In genomic region chr15:78934784-78935320, GRCm38 (mm10) we compare ENCODE assay signal across 7 mouse cellular contexts. TPM values are rescaled to one million over a fixed set of nuclear protein-coding genes. Genes with fewer than 3 reads are reported as not detected.
A peak's percentile ranks its signal among the peaks of the same experiment; 100 is the strongest.
DNase-seq lines count a peak whose midpoint lies in the region; ATAC-seq lines count a peak whose summit lies in the region.

TSS of gene Nol12 (plus strand) at chr15:78934933.

- DNase-seq in adrenal gland, postnatal 14 days: peak; percentile 87
- DNase-seq in embryonic facial prominence, embryonic 10.5 days (ENCODE audit: low spot score): peak; percentile 90
- peak; percentile 80 for DNase-seq in kidney, adult 11 months
- peak; percentile 90 for DNase-seq in limb, embryonic 11.5 days (ENCODE audit: low spot score)
- peak; percentile 96 for DNase-seq in midbrain, embryonic 14.5 days
- peak; percentile 65 to 79 for DNase-seq in spleen, adult 18-20 months

- peak; percentile 82 for ATAC-seq in granulocyte monocyte progenitor cell, adult 5-6 weeks (replicated peaks; ENCODE audit: poor library complexity, severe bottlenecking)
- peak; percentile 71 for ATAC-seq in limb, embryonic 11.5 days (ENCODE audit: insufficient number of reproducible peaks, low FRiP score, low TSS enrichment, low read depth)
- peak; percentile 91 for ATAC-seq in midbrain, embryonic 14.5 days (ENCODE audit: low FRiP score, low TSS enrichment)

- H3K4me3 ChIP-seq in embryonic facial prominence, embryonic 10.5 days: peak within 1 kb of the TSS; percentile 84
- H3K4me3 ChIP-seq in limb, embryonic 11.5 days (ENCODE audit: low read depth, low read length): peak within 1 kb of the TSS; percentile 80
- peak within 1 kb of the TSS; percentile 66 for H3K4me3 ChIP-seq in midbrain, embryonic 14.5 days (replicated peaks; ENCODE audit: low read depth, low read length)

- under 1% methylated on average over 42 of the region's 42 CpGs for WGBS in embryonic facial prominence, embryonic 10.5 days
- whole genome bisulfite sequencing in limb, embryonic 11.5 days: under 1% methylated on average over 42 of the region's 42 CpGs
- under 1% methylated on average over 42 of the region's 42 CpGs for WGBS in midbrain, embryonic 14.5 days

- peak within 1 kb of the TSS; percentile 46 for H3K4me2 ChIP-seq in limb, embryonic 11.5 days (ENCODE audit: low read depth, severe bottlenecking)
- peak within 1 kb of the TSS; percentile 68 for H3K4me2 ChIP-seq in midbrain, embryonic 14.5 days (ENCODE audit: low read length)

- peaks cover 42% of the 10 kb centered on the region for H3K36me3 ChIP-seq in embryonic facial prominence, embryonic 10.5 days (replicated peaks)
- H3K36me3 ChIP-seq in limb, embryonic 11.5 days (ENCODE audit: control insufficient read depth, insufficient read depth, low read length): peaks cover 6% of the 10 kb centered on the region
- H3K36me3 ChIP-seq in midbrain, embryonic 14.5 days (ENCODE audit: control insufficient read depth, insufficient read depth, low read length): peaks cover 31% of the 10 kb centered on the region

- H3K27me3 ChIP-seq in embryonic facial prominence, embryonic 10.5 days (replicated peaks; ENCODE audit: low read depth, poor library complexity, severe bottlenecking): no peaks in the 10 kb centered on the region
- no peaks in the 10 kb centered on the region for H3K27me3 ChIP-seq in limb, embryonic 11.5 days (ENCODE audit: control insufficient read depth, insufficient read depth, low read length)
- H3K27me3 ChIP-seq in midbrain, embryonic 14.5 days (ENCODE audit: control insufficient read depth, insufficient read depth, low read length): no peaks in the 10 kb centered on the region

- H3K9me3 ChIP-seq in embryonic facial prominence, embryonic 10.5 days: no peaks in the 10 kb centered on the region
- H3K9me3 ChIP-seq in limb, embryonic 11.5 days (ENCODE audit: control insufficient read depth, low read length): no peaks in the 10 kb centered on the region
- no peaks in the 10 kb centered on the region for H3K9me3 ChIP-seq in midbrain, embryonic 14.5 days (ENCODE audit: control insufficient read depth, low read length)

- H3K9ac ChIP-seq in limb, embryonic 11.5 days (ENCODE audit: low read length): peak within 1 kb of the TSS; percentile 70
- H3K9ac ChIP-seq in midbrain, embryonic 14.5 days (replicated peaks; ENCODE audit: low read length): peak within 1 kb of the TSS; percentile 80

- peaks cover 22% of the 10 kb centered on the region for H3K4me1 ChIP-seq in embryonic facial prominence, embryonic 10.5 days
- H3K4me1 ChIP-seq in limb, embryonic 11.5 days (ENCODE audit: control insufficient read depth, insufficient read depth, low read length): peaks cover 4% of the 10 kb centered on the region; the same call in 1 of the 2 replicates
- H3K4me1 ChIP-seq in midbrain, embryonic 14.5 days (ENCODE audit: control insufficient read depth, insufficient read depth, low read length): peaks cover 11% of the 10 kb centered on the region

- peak within 1 kb of the TSS; percentile 91 for H3K27ac ChIP-seq in embryonic facial prominence, embryonic 10.5 days (replicated peaks)
- H3K27ac ChIP-seq in limb, embryonic 11.5 days (replicated peaks; ENCODE audit: low read depth, low read length): peak within 1 kb of the TSS; percentile 82
- peak within 1 kb of the TSS; percentile 75 for H3K27ac ChIP-seq in midbrain, embryonic 14.5 days (replicated peaks; ENCODE audit: low read depth, low read length)

RNA-seq across cellular contexts. Expression of gene Nol12, which starts in this region (rescaled TPM):
- total RNA-seq in adrenal gland, postnatal 14 days (2021): 37.0 and 44.4 TPM in 2 replicates
- polyA plus RNA-seq in embryonic facial prominence, embryonic 10.5 days (2016; fragmentation: Nextera tagmentation; extraction: Ambion mirVana): 69.2 and 71.5 TPM in 2 replicates
- total RNA-seq in granulocyte monocyte progenitor cell, adult 5-6 weeks (2014; fragmentation: Nextera tagmentation): 34.4 and 60.8 TPM in 2 replicates
- total RNA-seq in granulocyte monocyte progenitor cell, adult 5-6 weeks (2017): 20.1 and 30.7 TPM in 2 replicates
- polyA plus RNA-seq in limb, embryonic 11.5 days (2014; fragmentation: Nextera tagmentation; extraction: Ambion mirVana): 72.7 and 76.3 TPM in 2 replicates
- 61.0 and 70.8 TPM in 2 replicates for polyA plus RNA-seq in midbrain, embryonic 14.5 days (2014; fragmentation: Nextera tagmentation; extraction: Ambion mirVana)

Comparison
In these comparisons a context has a peak if more than half of its experiments do, and no peak if none do; other contexts are left out.
1. Peak in every context shown above with its lines: DNase-seq, ATAC-seq, H3K4me3 ChIP-seq and H3K27ac ChIP-seq.